Mouse (Mus musculus) MEL (cell line): ENCODE data around the gene Il3ra. TPM values are rescaled to one million over a fixed set of nuclear protein-coding genes. Genes with fewer than 3 reads are reported as not detected.
A peak's percentile ranks its signal among the peaks of the same experiment; 100 is the strongest.

Source experiments
- DNase-seq: peaks from one replicate; pipeline ENCODE4 v3.0.0; 2011; ENCODE audit warnings: low read depth, low spot score
- H3K27ac ChIP-seq: 2 replicates; pipeline ENCODE4 v1.5.1; 2012; ENCODE audit warnings: low read depth, mild to moderate bottlenecking, control low read depth, low read length, moderate library complexity; ENCODE audit not compliant: control insufficient read depth
- H3K27me3 ChIP-seq, 2 experiments: fragments of 150-350 bp in 1 of 2; sonication (generic) in 1 of 2; 2 replicates each; pipeline ENCODE4 v1.6.1; 2012; ENCODE audit warnings: low read length in 2 of 2, mild to moderate bottlenecking in 2 of 2, improper control_type of control experiment in 1 of 2, moderate library complexity in 1 of 2; ENCODE audit not compliant: insufficient read depth in 2 of 2, control insufficient read depth in 1 of 2
- H3K36me3 ChIP-seq, 2 experiments: 2 replicates each; pipeline ENCODE4 v1.6.1; 2012 to 2014; ENCODE audit warnings: low read length in 2 of 2, improper control_type of control experiment in 1 of 2, inconsistent platforms in 1 of 2, mild to moderate bottlenecking in 1 of 2; ENCODE audit not compliant: insufficient read depth in 2 of 2, control insufficient read depth in 1 of 2
- H3K4me1 ChIP-seq, 2 experiments: fragments of 150-350 bp in 1 of 2; sonication (generic) in 1 of 2; 2 replicates each; pipeline ENCODE4 v1.6.1; 2012; ENCODE audit warnings: low read length in 2 of 2, improper control_type of control experiment in 1 of 2, mild to moderate bottlenecking in 1 of 2; ENCODE audit not compliant: insufficient read depth in 2 of 2, control insufficient read depth in 1 of 2
- H3K4me3 ChIP-seq, 2 experiments: fragments of 150-350 bp in 1 of 2; sonication (generic) in 1 of 2; 2 replicates each; pipeline ENCODE4 v1.5.1; 2012; ENCODE audit warnings: low read depth in 2 of 2, low read length in 2 of 2, mild to moderate bottlenecking in 2 of 2, moderate library complexity in 2 of 2, control low read depth in 1 of 2, improper control_type of control experiment in 1 of 2; ENCODE audit not compliant: control insufficient read depth in 1 of 2, insufficient read depth in 1 of 2
- H3K79me2 ChIP-seq: 2 replicates; pipeline ENCODE4 v1.6.1; 2012; ENCODE audit warnings: mild to moderate bottlenecking, low read length, moderate library complexity; ENCODE audit not compliant: control insufficient read depth, poor library complexity, insufficient read depth
- H3K9ac ChIP-seq: 2 replicates; pipeline ENCODE4 v1.6.1; 2012; ENCODE audit warnings: low read depth, mild to moderate bottlenecking, control low read depth, low read length, moderate library complexity; ENCODE audit not compliant: control insufficient read depth, poor library complexity, severe bottlenecking
- H3K9me3 ChIP-seq: fragments of 150-350 bp; sonication (generic); replicated peaks from 2 replicates; pipeline ENCODE4 v1.6.1; 2012; ENCODE audit warnings: mild to moderate bottlenecking, low read length, improper control_type of control experiment, moderate library complexity; ENCODE audit not compliant: insufficient read depth
- BHLHE40 ChIP-seq: IDR thresholded peaks from 2 replicates; pipeline ENCODE4 v1.6.1; 2012; ENCODE audit warnings: low read depth, mild to moderate bottlenecking, inconsistent platforms, low read length, improper control_type of control experiment, borderline replicate concordance
- CHD2 ChIP-seq: IDR thresholded peaks from 2 replicates; pipeline ENCODE4 v1.6.1; 2011; ENCODE audit warnings: low read length, improper control_type of control experiment
- ETS1 ChIP-seq: IDR thresholded peaks from 2 replicates; pipeline ENCODE4 v1.6.1; 2012; ENCODE audit warnings: low read depth, mild to moderate bottlenecking, inconsistent platforms, low read length, improper control_type of control experiment, moderate library complexity
- GABPA ChIP-seq: IDR thresholded peaks from 2 replicates; pipeline ENCODE4 v1.6.1; 2012; ENCODE audit warnings: low read depth, mild to moderate bottlenecking, inconsistent platforms, low read length, improper control_type of control experiment, moderate library complexity
- GATA1 ChIP-seq: IDR thresholded peaks from 2 replicates; pipeline ENCODE4 v1.6.1; 2011; ENCODE audit warnings: low read depth, low read length, improper control_type of control experiment
- MYB ChIP-seq: IDR thresholded peaks from 2 replicates; pipeline ENCODE4 v1.6.1; 2011; ENCODE audit warnings: mild to moderate bottlenecking, low read depth, low read length, improper control_type of control experiment
- MYC ChIP-seq: IDR thresholded peaks from 2 replicates; pipeline ENCODE4 v1.6.1; 2011; ENCODE audit warnings: low read depth, mild to moderate bottlenecking, low read length, improper control_type of control experiment, moderate library complexity
- NRF1 ChIP-seq: IDR thresholded peaks from 2 replicates; pipeline ENCODE4 v1.6.1; 2014; ENCODE audit warnings: low read depth, mild to moderate bottlenecking, inconsistent platforms, low read length, improper control_type of control experiment, moderate library complexity; ENCODE audit not compliant: poor library complexity, insufficient read depth, severe bottlenecking
- POLR2A ChIP-seq, 2 experiments: IDR thresholded peaks; 2 replicates each; pipeline ENCODE4 v1.6.1; 2011 to 2012; ENCODE audit warnings: low read length in 2 of 2, mild to moderate bottlenecking in 2 of 2, control low read depth in 1 of 2, improper control_type of control experiment in 1 of 2, low read depth in 1 of 2, moderate library complexity in 1 of 2; ENCODE audit not compliant: control insufficient read depth in 1 of 2, insufficient read depth in 1 of 2, poor library complexity in 1 of 2
- POLR2AphosphoS2 ChIP-seq: IDR thresholded peaks from 2 replicates; pipeline ENCODE4 v1.6.1; 2011; ENCODE audit warnings: low read length, improper control_type of control experiment
- RAD21 ChIP-seq: IDR thresholded peaks from 2 replicates; pipeline ENCODE4 v1.6.1; 2011; ENCODE audit warnings: mild to moderate bottlenecking, low read depth, low read length, improper control_type of control experiment
- RCOR1 ChIP-seq: IDR thresholded peaks from 2 replicates; pipeline ENCODE4 v1.6.1; 2012; ENCODE audit warnings: low read depth, mild to moderate bottlenecking, inconsistent platforms, low read length, improper control_type of control experiment
- SIN3A ChIP-seq: IDR thresholded peaks from 2 replicates; pipeline ENCODE4 v1.6.1; 2012; ENCODE audit warnings: low read length, improper control_type of control experiment, inconsistent platforms
- SMC3 ChIP-seq: IDR thresholded peaks from 2 replicates; pipeline ENCODE4 v1.6.1; 2011; ENCODE audit warnings: low read depth, low read length, improper control_type of control experiment
- TAL1 ChIP-seq: IDR thresholded peaks from 2 replicates; pipeline ENCODE4 v1.6.1; 2012; ENCODE audit warnings: mild to moderate bottlenecking, inconsistent platforms, low read length, moderate library complexity, mixed read lengths
- TBP ChIP-seq: IDR thresholded peaks from 2 replicates; pipeline ENCODE4 v1.8.0; 2011; ENCODE audit warnings: low read depth, low read length, improper control_type of control experiment
- TCF12 ChIP-seq: IDR thresholded peaks from 2 replicates; pipeline ENCODE4 v1.6.1; 2014; ENCODE audit warnings: low read depth, mild to moderate bottlenecking, inconsistent platforms, low read length, improper control_type of control experiment, moderate library complexity
- ZKSCAN1 ChIP-seq: IDR thresholded peaks from 2 replicates; pipeline ENCODE4 v1.6.1; 2012; ENCODE audit warnings: low read depth, mild to moderate bottlenecking, inconsistent platforms, low read length, improper control_type of control experiment, moderate library complexity
- ZNF384 ChIP-seq: IDR thresholded peaks from 2 replicates; pipeline ENCODE4 v1.6.1; 2012; ENCODE audit warnings: low read depth, mild to moderate bottlenecking, inconsistent platforms, low read length, improper control_type of control experiment
- polyA plus RNA-seq, 2 experiments: library from polyadenylated mRNA; stranded (reverse) in 1 of 2; unstranded in 1 of 2; fragments of >175 nt in 1 of 2; fragments of >200 nt in 1 of 2; gene quantifications; 2 replicates each; pipeline versions ENCODE4 v1.2.1 to v1.2.4; 2012; ENCODE audit warnings: low replicate concordance in 2 of 2, low read depth in 1 of 2; ENCODE audit not compliant: insufficient read length in 2 of 2, insufficient read depth in 1 of 2, missing spikeins in 1 of 2
- total RNA-seq: library from RNA; depleted of rRNA; stranded (reverse); fragments of 300-350 nt; gene quantifications from 2 replicates; pipeline ENCODE4 v1.2.3, GENCODE M21; 2012; rRNA removed

Il3ra gene
- total RNA-seq (0.42 and 0.75 TPM in 2 replicates), polyA plus RNA-seq (under 1 TPM in 1 of 2 experiments, not detected in 1; 0.74 TPM)

DNA sequence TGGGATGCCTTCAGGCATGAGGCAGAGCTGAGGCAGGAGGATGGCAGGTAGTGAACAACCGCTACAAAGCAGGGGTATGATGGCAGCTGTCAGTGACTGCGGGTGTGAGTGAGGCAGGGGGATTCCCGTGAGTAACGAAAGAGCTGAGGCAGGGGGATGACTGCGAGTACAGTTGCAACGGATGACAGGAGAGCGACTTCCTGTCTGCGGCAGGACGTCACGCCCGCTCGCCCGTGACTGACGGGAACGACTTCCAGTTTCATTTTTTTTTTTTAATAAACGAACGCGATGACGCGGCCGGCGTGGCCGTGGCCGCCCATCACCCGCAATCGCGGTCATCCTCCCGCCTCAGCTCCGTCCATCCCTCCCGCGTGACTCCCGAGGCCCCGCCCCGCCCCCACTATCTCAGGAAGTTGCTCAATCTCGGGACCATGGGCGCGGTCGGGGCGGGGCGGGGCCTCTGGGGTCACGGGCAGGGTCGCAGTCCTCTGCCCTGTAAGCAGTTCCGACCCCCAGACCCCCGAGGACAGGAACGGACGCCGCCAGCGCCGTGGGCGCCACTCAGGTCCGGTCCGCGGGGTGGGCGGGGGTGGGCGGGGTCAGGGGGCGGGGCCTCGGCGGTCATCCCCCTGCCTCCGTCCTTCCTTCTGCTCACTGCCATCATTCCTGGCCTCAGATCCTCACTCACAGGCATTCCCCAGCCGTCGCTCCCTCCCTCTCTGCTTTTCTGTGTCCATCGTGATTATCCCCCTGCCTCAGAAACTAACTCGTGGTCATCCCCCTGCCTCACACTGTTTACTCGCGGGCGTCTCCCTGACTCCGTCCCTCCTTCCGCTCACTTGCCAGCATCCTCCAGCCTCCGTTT lies at the start of gene Il3ra:
Gene Il3ra, plus strand, starts transcription at position 328 of the 865 bp plus-strand sequence.
- DNase-seq, result peak; percentile 69
- Histone ChIP-seq H3K4me1 (no peaks in the 10 kb centered on the region), H3K4me3 (peak within 1 kb of the TSS; percentile 57 to 93), H3K27me3 (no peaks in the 10 kb centered on the region), H3K27ac (peak within 1 kb of the TSS; percentile 5; the same call in 1 of the 2 replicates), H3K79me2 (no peaks in the 10 kb centered on the region), H3K9me3 (no peaks in the 10 kb centered on the region), H3K36me3 (no peaks in the 10 kb centered on the region), H3K9ac (peak within 1 kb of the TSS; percentile 56)
- TF ChIP-seq RCOR1 (no peak), SIN3A (peak; percentile 31), POLR2A (IDR thresholded peaks at IDR 0.05; ENCODE audit: control insufficient read depth in 1 of 2, insufficient read depth in 1 of 2, low read depth in 1 of 2, low read length in 2 of 2, poor library complexity in 1 of 2) (peak in 1 of 2 experiments; percentile 6; a peak in 1 of 4 replicates), ZNF384 (peak; percentile 52), MYC (no peak), ETS1 (0 out of 2 replicates have a peak, but pooled peaks have one; percentile 12), BHLHE40 (peak; percentile 37; the same call in 1 of the 2 replicates)

DNA sequence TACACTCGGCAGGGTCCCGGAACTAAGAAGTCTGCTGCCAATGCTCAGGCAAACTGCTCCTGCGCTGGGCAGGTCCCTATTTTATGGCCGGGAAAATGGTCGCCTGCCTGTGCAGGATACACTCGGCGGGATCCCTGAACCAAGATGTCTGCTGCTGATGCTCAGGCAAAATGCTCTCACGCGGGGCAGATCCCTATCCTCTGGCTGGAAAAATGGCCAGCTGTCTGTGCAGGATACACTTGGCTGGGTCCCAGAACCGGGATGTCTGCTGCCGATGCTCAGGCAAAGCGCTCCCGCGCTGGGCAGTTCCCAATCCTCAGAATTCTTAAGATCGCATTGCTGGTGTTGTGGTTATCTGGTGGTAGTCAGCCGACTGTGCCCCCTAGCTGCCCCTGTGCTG lies 37.1 kb upstream of the Il3ra start:
- no peak for TF ChIP-seq SIN3A
- no peak for TF ChIP-seq TBP
- no peak for TF ChIP-seq SMC3
- no peak for TF ChIP-seq POLR2A (IDR thresholded peaks at IDR 0.05; ENCODE audit: control insufficient read depth in 1 of 2, insufficient read depth in 1 of 2, low read depth in 1 of 2, low read length in 2 of 2, poor library complexity in 1 of 2)
- no peak for TF ChIP-seq ETS1
- TF ChIP-seq TCF12, result no peak
- TF ChIP-seq ZKSCAN1, result no peak
- TF ChIP-seq GABPA, result no peak
- TF ChIP-seq BHLHE40, result no peak
- Histone ChIP-seq H3K36me3 (no peaks in the 10 kb centered on the region), H3K9me3 (no peaks in the 10 kb centered on the region), H3K9ac (no peak overlapping the region), H3K27ac (no peak overlapping the region), H3K27me3 (no peaks in the 10 kb centered on the region), H3K79me2 (no peaks in the 10 kb centered on the region), H3K4me3 (no peak overlapping the region), H3K4me1 (no peaks in the 10 kb centered on the region)
- no peak for DNase-seq

DNA sequence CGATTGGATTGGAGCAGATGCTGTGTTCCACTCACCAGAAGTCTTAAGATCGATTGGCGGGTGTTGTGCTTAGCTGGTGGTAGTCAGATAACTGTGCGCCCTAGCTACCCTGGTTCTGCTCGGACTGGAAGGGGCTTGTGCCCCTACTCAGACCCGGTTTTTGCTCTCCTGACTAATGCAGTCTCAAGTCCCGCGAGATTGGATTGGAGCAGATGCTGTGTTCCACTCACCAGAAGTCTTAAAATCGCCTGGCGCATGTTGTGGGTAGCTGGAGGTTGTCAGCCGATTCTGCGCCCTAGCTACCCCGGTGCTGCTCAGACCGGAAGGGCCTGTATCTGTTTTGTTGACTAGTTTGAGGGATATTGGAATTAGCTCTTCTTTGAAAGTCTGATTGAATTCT lies 36.7 kb upstream of the Il3ra start:
- H3K4me3 ChIP-seq, result no peak overlapping the region
- H3K9ac ChIP-seq, result no peak overlapping the region
- H3K9me3 ChIP-seq, result no peaks in the 10 kb centered on the region
- TF ChIP-seq RCOR1 (no peak), TAL1 (no peak), CHD2 (no peak), POLR2AphosphoS2 (no peak), NRF1 (no peak), MYB (no peak), RAD21 (no peak), GATA1 (no peak)
- no peaks in the 10 kb centered on the region for H3K36me3 ChIP-seq
- H3K79me2 ChIP-seq, result no peaks in the 10 kb centered on the region
- no peaks in the 10 kb centered on the region for H3K4me1 ChIP-seq
- DNase-seq, result no peak
- no peak overlapping the region for H3K27ac ChIP-seq
- no peaks in the 10 kb centered on the region for H3K27me3 ChIP-seq
